Mouse (Mus musculus): ENCODE measurements around the gene Sstr3. TPM values are rescaled to one million over a fixed set of nuclear protein-coding genes. Genes with fewer than 3 reads are reported as not detected.

Gene Sstr3
- total and polyA plus RNA-seq, 2 experiments from 2014 or later, result 1.0 to 4.0 TPM

- no peaks in the 10 kb centered on the region for H3K9me3 ChIP-seq (ENCODE audit: low read length)
- no peak within 1 kb of the TSS for H3K4me3 ChIP-seq (ENCODE audit: low read length)
- no peaks in the 10 kb centered on the region for H3K27me3 ChIP-seq (ENCODE audit: insufficient read depth, low read length)
- H3K4me2 ChIP-seq (ENCODE audit: low read depth, low read length), result no peak within 1 kb of the TSS
- no peak within 1 kb of the TSS for H3K27ac ChIP-seq
- no peaks in the 10 kb centered on the region for H3K36me3 ChIP-seq (ENCODE audit: insufficient read depth, low read length)
- H3K9ac ChIP-seq (replicated peaks; ENCODE audit: low read length), result no peak within 1 kb of the TSS
- no peaks in the 10 kb centered on the region for H3K4me1 ChIP-seq (ENCODE audit: insufficient read depth, low read length)
- DNase-seq (ENCODE audit: low spot score) (no peak), ATAC-seq (no peak)
- no peak for TF ChIP-seq CTCF (IDR thresholded peaks at IDR 0.05; ENCODE audit: low read depth)
- WGBS, result 79% methylated on average over 8 of the region's 8 CpGs
Measured at GRCm38 (mm10) chr15:78572658-78573397, 28.3 kb upstream of the Sstr3 start, which contains the start of gene Rac2. TSS of gene Rac2 (minus strand) at chr15:78572783.

- H3K36me3 ChIP-seq (ENCODE audit: insufficient read depth, low read length), result no peaks in the 10 kb centered on the region
- no peak for DNase-seq (ENCODE audit: low spot score)
- H3K4me3 ChIP-seq (ENCODE audit: low read length), result no peak overlapping the region
- no peak for ATAC-seq
- H3K27me3 ChIP-seq (ENCODE audit: insufficient read depth, low read length), result no peaks in the 10 kb centered on the region
- H3K4me2 ChIP-seq (ENCODE audit: low read depth, low read length), result no peak overlapping the region
- H3K9me3 ChIP-seq (ENCODE audit: low read length), result no peaks in the 10 kb centered on the region
- no peak for TF ChIP-seq CTCF (IDR thresholded peaks at IDR 0.05; ENCODE audit: low read depth)
- 91% methylated on average over 5 of the region's 5 CpGs for WGBS
- no peak overlapping the region for H3K9ac ChIP-seq (replicated peaks; ENCODE audit: low read length)
- H3K27ac ChIP-seq, result no peak overlapping the region
- H3K4me1 ChIP-seq (ENCODE audit: insufficient read depth, low read length), result no peaks in the 10 kb centered on the region
Measured at GRCm38 (mm10) chr15:78572270-78572600, 27.8 kb upstream of the Sstr3 start.

GRCm38 (mm10) chr15:78571554-78572269 is 27.2 kb upstream of the Sstr3 start:
- DNase-seq (ENCODE audit: low spot score), result no peak

GRCm38 (mm10) chr15:78570170-78570569 is 25.7 kb upstream of the Sstr3 start:
- no peak overlapping the region for H3K27ac ChIP-seq
- no peak for DNase-seq (ENCODE audit: low spot score)
- 95% methylated on average over 5 of the region's 5 CpGs for WGBS
- no peak overlapping the region for H3K9ac ChIP-seq (replicated peaks; ENCODE audit: low read length)
- H3K36me3 ChIP-seq (ENCODE audit: insufficient read depth, low read length), result no peaks in the 10 kb centered on the region
- TF ChIP-seq CTCF (IDR thresholded peaks at IDR 0.05; ENCODE audit: low read depth), result no peak
- H3K27me3 ChIP-seq (ENCODE audit: insufficient read depth, low read length), result no peaks in the 10 kb centered on the region
- no peak overlapping the region for H3K4me2 ChIP-seq (ENCODE audit: low read depth, low read length)
- H3K4me1 ChIP-seq (ENCODE audit: insufficient read depth, low read length), result no peaks in the 10 kb centered on the region
- no peak overlapping the region for H3K4me3 ChIP-seq (ENCODE audit: low read length)
- H3K9me3 ChIP-seq (ENCODE audit: low read length), result no peaks in the 10 kb centered on the region
- ATAC-seq, result no peak

More at GRCm38 (mm10) chr15:78571554-78572269, 27.2 kb upstream of the Sstr3 start:
- no peak overlapping the region for H3K9ac ChIP-seq (replicated peaks; ENCODE audit: low read length)
- H3K27me3 ChIP-seq (ENCODE audit: insufficient read depth, low read length), result no peaks in the 10 kb centered on the region
- H3K4me1 ChIP-seq (ENCODE audit: insufficient read depth, low read length), result no peaks in the 10 kb centered on the region
- H3K36me3 ChIP-seq (ENCODE audit: insufficient read depth, low read length), result no peaks in the 10 kb centered on the region
- 68% methylated on average over 16 of the region's 16 CpGs for WGBS
- TF ChIP-seq CTCF (IDR thresholded peaks at IDR 0.05; ENCODE audit: low read depth), result no peak
- no peak overlapping the region for H3K4me3 ChIP-seq (ENCODE audit: low read length)
- no peak for ATAC-seq
- H3K9me3 ChIP-seq (ENCODE audit: low read length), result no peaks in the 10 kb centered on the region
- H3K27ac ChIP-seq, result no peak overlapping the region
- H3K4me2 ChIP-seq (ENCODE audit: low read depth, low read length), result no peak overlapping the region

GRCm38 (mm10) chr15:78567608-78568120 is 23.2 kb upstream of the Sstr3 start:
- DNase-seq (ENCODE audit: low spot score) (peak; percentile 1), ATAC-seq (no peak)
- 70% methylated on average over 9 of the region's 9 CpGs for WGBS
- no peaks in the 10 kb centered on the region for H3K4me1 ChIP-seq (ENCODE audit: insufficient read depth, low read length)
- no peaks in the 10 kb centered on the region for H3K27me3 ChIP-seq (ENCODE audit: insufficient read depth, low read length)
- no peak overlapping the region for H3K27ac ChIP-seq
- H3K4me3 ChIP-seq (ENCODE audit: low read length), result no peak overlapping the region
- H3K9ac ChIP-seq (replicated peaks; ENCODE audit: low read length), result no peak overlapping the region
- no peaks in the 10 kb centered on the region for H3K36me3 ChIP-seq (ENCODE audit: insufficient read depth, low read length)
- H3K4me2 ChIP-seq (ENCODE audit: low read depth, low read length), result no peak overlapping the region
- no peaks in the 10 kb centered on the region for H3K9me3 ChIP-seq (ENCODE audit: low read length)
- TF ChIP-seq CTCF (IDR thresholded peaks at IDR 0.05; ENCODE audit: low read depth), result no peak

GRCm38 (mm10) chr15:78564764-78565435 is 20.4 kb upstream of the Sstr3 start:
- H3K4me3 ChIP-seq (ENCODE audit: low read length), result no peak overlapping the region
- no peaks in the 10 kb centered on the region for H3K9me3 ChIP-seq (ENCODE audit: low read length)
- DNase-seq (ENCODE audit: low spot score) (no peak), ATAC-seq (no peak)
- no peak overlapping the region for H3K27ac ChIP-seq
- H3K27me3 ChIP-seq (ENCODE audit: insufficient read depth, low read length), result no peaks in the 10 kb centered on the region
- no peak overlapping the region for H3K4me2 ChIP-seq (ENCODE audit: low read depth, low read length)
- H3K4me1 ChIP-seq (ENCODE audit: insufficient read depth, low read length), result no peaks in the 10 kb centered on the region
- TF ChIP-seq CTCF (IDR thresholded peaks at IDR 0.05; ENCODE audit: low read depth), result no peak
- no peaks in the 10 kb centered on the region for H3K36me3 ChIP-seq (ENCODE audit: insufficient read depth, low read length)
- no peak overlapping the region for H3K9ac ChIP-seq (replicated peaks; ENCODE audit: low read length)
- 70% methylated on average over 11 of the region's 11 CpGs for WGBS

All from hindbrain, postnatal 0 days (tissue).